Mouse (Mus musculus) kidney, embryonic 15.5 days (tissue): ENCODE measurements around the gene Bri3. TPM values are rescaled to one million over a fixed set of nuclear protein-coding genes. Genes with fewer than 3 reads are reported as not detected.

Experiments
- ATAC-seq: fragments of 200-750 bp; cut with Nextera tagmentation; replicated peaks from 2 replicates; pipeline ENCODE4 v1.8.0; 2017; ENCODE audit warnings: moderate TSS enrichment; ENCODE audit not compliant: low FRiP score
- H3K27ac ChIP-seq: fragments of 300-500 bp; sonication (generic); 2 replicates; pipeline ENCODE4 v1.5.1; 2015; ENCODE audit warnings: mild to moderate bottlenecking, inconsistent platforms
- H3K27me3 ChIP-seq: fragments of 300-500 bp; sonication (generic); 2 replicates; pipeline ENCODE4 v1.6.1; 2015; ENCODE audit warnings: inconsistent platforms
- H3K36me3 ChIP-seq: fragments of 300-500 bp; sonication (generic); 2 replicates; pipeline ENCODE4 v1.6.1; 2015; ENCODE audit warnings: inconsistent platforms
- H3K4me1 ChIP-seq: fragments of 300-500 bp; sonication (generic); 2 replicates; pipeline ENCODE4 v1.6.1; 2015; ENCODE audit warnings: inconsistent platforms
- H3K4me2 ChIP-seq: fragments of 300-500 bp; sonication (generic); 2 replicates; pipeline ENCODE4 v1.6.1; 2015; ENCODE audit warnings: moderate library complexity, mild to moderate bottlenecking, inconsistent platforms
- H3K4me3 ChIP-seq: fragments of 300-500 bp; sonication (generic); replicated peaks from 2 replicates; pipeline ENCODE4 v1.5.1; 2015; ENCODE audit warnings: mild to moderate bottlenecking, inconsistent platforms
- H3K9ac ChIP-seq: fragments of 300-500 bp; sonication (generic); 2 replicates; pipeline ENCODE4 v1.6.1; 2015; ENCODE audit warnings: mild to moderate bottlenecking, inconsistent platforms
- H3K9me3 ChIP-seq: fragments of 300-500 bp; sonication (generic); replicated peaks from 2 replicates; pipeline ENCODE4 v1.6.1; 2016; ENCODE audit warnings: inconsistent platforms
- WGBS: fragments of 180-500 bp; shearing (Covaris S2); methylation state at CpG from one replicate; pipeline ENCODE4 v1.1.7; 2015; ENCODE audit warnings: mixed read lengths; 5-methylcytosine and 5-hydroxymethylcytosine counted together
- polyA plus RNA-seq: library from polyadenylated mRNA; unstranded; fragments of >200 nt; fragmentation: Nextera tagmentation; extraction: Ambion mirVana; gene quantifications from 2 replicates; pipeline ENCODE4 v1.2.1, GENCODE M21; 2015

Bri3 gene
- polyA plus RNA-seq, 1 experiment from 2014 or later: 123 TPM

- no peak for ATAC-seq
- Histone ChIP-seq H3K9ac (no peak overlapping the region), H3K9me3 (no peaks in the 10 kb centered on the region), H3K4me2 (no peak overlapping the region), H3K4me3 (no peak overlapping the region), H3K36me3 (no peaks in the 10 kb centered on the region), H3K27ac (no peak overlapping the region), H3K4me1 (no peaks in the 10 kb centered on the region), H3K27me3 (no peaks in the 10 kb centered on the region)
- WGBS: 81% methylated on average over 8 of the region's 8 CpGs
Observed at GRCm38 (mm10) chr5:144420001-144420400, 175.8 kb downstream of the Bri3 start.

- 66% methylated on average over 3 of the region's 3 CpGs for WGBS
- H3K9ac ChIP-seq: no peak overlapping the region
Observed at GRCm38 (mm10) chr5:144426697-144427096, 182.5 kb downstream of the Bri3 start.

DNA sequence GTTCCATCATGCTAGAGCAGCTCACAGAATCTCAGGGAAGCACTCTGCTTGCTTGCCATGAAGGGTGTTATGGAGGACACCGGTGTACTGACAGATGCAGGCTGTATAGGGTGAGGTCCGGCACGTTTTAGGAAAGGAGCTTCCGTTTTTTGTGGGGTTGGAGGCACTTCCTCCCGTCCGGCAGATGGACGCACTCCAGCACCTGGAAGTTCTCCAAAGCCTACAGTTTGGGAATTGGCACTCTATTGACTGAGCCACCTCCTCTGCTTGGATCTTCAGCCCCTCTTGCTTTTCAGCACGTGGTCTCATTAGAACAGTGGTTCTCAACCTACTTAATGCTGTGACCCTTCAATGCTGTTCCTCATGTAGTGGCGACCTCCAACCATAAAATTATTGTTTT, 183.6 kb downstream of the Bri3 start:
- no peak for ATAC-seq
- 0 out of 2 replicates have a peak, but pooled peaks cover 4% of the 10 kb centered on the region for H3K4me1 ChIP-seq
- no peak overlapping the region for H3K9ac ChIP-seq
- no peaks in the 10 kb centered on the region for H3K27me3 ChIP-seq
- no peaks in the 10 kb centered on the region for H3K36me3 ChIP-seq
- H3K27ac ChIP-seq: no peak overlapping the region
- 65% methylated on average over 9 of the region's 9 CpGs for WGBS
- no peak overlapping the region for H3K4me2 ChIP-seq
- H3K4me3 ChIP-seq: no peak overlapping the region
- H3K9me3 ChIP-seq: no peaks in the 10 kb centered on the region

More at GRCm38 (mm10) chr5:144426697-144427096, 182.5 kb downstream of the Bri3 start:
- H3K36me3 ChIP-seq: no peaks in the 10 kb centered on the region
- no peak overlapping the region for H3K4me3 ChIP-seq
- H3K27ac ChIP-seq: no peak overlapping the region
- H3K4me1 ChIP-seq: 0 out of 2 replicates have a peak, but pooled peaks cover 4% of the 10 kb centered on the region
- ATAC-seq: no peak
- H3K27me3 ChIP-seq: no peaks in the 10 kb centered on the region
- no peaks in the 10 kb centered on the region for H3K9me3 ChIP-seq
- no peak overlapping the region for H3K4me2 ChIP-seq

DNA sequence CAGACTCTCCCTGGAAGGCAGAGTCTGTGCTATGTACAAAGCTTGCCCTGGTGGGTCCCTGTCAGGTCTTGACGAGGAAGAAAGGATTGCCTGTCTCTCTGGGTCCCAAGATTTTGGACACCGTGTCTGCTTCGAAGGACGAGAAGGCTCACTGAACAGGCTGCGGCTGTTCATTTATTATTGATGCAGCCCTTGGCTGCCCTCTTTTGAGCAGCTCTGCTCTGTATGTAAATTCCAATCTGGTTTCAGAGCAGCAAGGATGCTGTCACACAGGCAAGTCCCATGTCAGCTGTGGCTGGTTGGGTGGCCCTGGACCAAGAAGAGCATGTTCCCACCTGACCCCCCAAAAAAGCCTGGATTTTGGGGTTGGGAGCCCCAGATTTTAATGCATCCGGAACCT, 187.2 kb downstream of the Bri3 start:
- WGBS: 74% methylated on average over 6 of the region's 6 CpGs
- Histone ChIP-seq H3K27ac (no peak overlapping the region), H3K9ac (no peak overlapping the region), H3K4me1 (no peaks in the 10 kb centered on the region), H3K27me3 (no peaks in the 10 kb centered on the region), H3K4me3 (no peak overlapping the region), H3K9me3 (no peaks in the 10 kb centered on the region), H3K4me2 (no peak overlapping the region), H3K36me3 (no peaks in the 10 kb centered on the region)
- ATAC-seq: no peak

DNA sequence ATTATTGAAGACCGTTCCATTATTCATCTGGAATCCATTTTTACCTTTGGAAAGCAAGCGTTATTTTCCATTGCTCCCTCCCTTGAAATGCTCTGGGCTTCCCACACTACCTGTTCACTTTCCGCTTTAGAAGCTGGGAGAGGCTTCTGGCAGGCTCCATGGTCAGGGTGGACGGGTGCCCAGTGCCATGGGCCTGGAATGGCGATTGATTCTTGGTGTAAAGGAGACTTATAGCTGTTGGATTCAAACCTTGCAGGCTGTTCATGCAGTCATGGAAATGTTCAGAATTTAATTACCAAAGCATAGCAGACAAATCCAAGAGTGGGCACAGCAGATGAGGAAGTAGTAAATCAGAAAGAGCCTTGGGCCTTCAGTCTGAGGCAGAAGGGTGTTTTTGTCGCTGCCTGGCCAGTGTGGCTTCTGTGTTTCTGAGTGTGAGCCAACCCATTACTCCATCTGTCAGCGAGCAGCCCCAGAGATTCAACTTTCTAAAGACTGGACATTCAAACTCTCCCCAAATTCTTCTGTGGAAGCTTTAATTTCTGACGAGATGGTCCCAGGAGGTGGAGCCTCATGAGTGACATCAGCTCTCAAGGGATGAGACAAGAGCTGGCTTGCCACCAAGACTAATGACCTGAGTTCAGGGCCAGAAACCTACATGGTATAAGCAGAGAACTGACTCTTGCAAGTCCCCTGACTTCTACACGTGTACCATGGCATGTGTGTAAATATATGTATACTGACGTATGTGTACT, 195.2 kb downstream of the Bri3 start:
- Histone ChIP-seq H3K4me1 (no peaks in the 10 kb centered on the region), H3K27ac (no peak overlapping the region), H3K27me3 (no peaks in the 10 kb centered on the region), H3K4me2 (no peak overlapping the region), H3K36me3 (no peaks in the 10 kb centered on the region), H3K9me3 (no peaks in the 10 kb centered on the region), H3K9ac (no peak overlapping the region), H3K4me3 (no peak overlapping the region)
- 70% methylated on average over 10 of the region's 10 CpGs for WGBS
- no peak for ATAC-seq

GRCm38 (mm10) chr5:144441831-144442271, 197.6 kb downstream of the Bri3 start:
- H3K9me3 ChIP-seq: no peaks in the 10 kb centered on the region
- no peak overlapping the region for H3K9ac ChIP-seq
- WGBS: 45% methylated on average over 12 of the region's 12 CpGs
- H3K4me2 ChIP-seq: no peak overlapping the region
- H3K27ac ChIP-seq: no peak overlapping the region
- H3K4me3 ChIP-seq: no peak overlapping the region
- H3K36me3 ChIP-seq: no peaks in the 10 kb centered on the region
- no peaks in the 10 kb centered on the region for H3K4me1 ChIP-seq
- no peaks in the 10 kb centered on the region for H3K27me3 ChIP-seq
- no peak for ATAC-seq

- Histone ChIP-seq H3K4me3 (no peak overlapping the region), H3K27ac (no peak overlapping the region), H3K9me3 (no peaks in the 10 kb centered on the region), H3K4me1 (no peaks in the 10 kb centered on the region), H3K9ac (no peak overlapping the region), H3K27me3 (no peaks in the 10 kb centered on the region), H3K36me3 (no peaks in the 10 kb centered on the region), H3K4me2 (no peak overlapping the region)
- no peak for ATAC-seq
- WGBS: 81% methylated on average over 10 of the region's 10 CpGs
Observed at GRCm38 (mm10) chr5:144446475-144447225, 202.4 kb downstream of the Bri3 start.

- no peaks in the 10 kb centered on the region for H3K27me3 ChIP-seq
- H3K4me2 ChIP-seq: no peak overlapping the region
- H3K9me3 ChIP-seq: no peaks in the 10 kb centered on the region
- no peaks in the 10 kb centered on the region for H3K36me3 ChIP-seq
- ATAC-seq: no peak
- H3K4me1 ChIP-seq: no peaks in the 10 kb centered on the region
- 67% methylated on average over 8 of the region's 8 CpGs for WGBS
- no peak overlapping the region for H3K9ac ChIP-seq
- no peak overlapping the region for H3K27ac ChIP-seq
- no peak overlapping the region for H3K4me3 ChIP-seq
Observed at GRCm38 (mm10) chr5:144447226-144447616, 203.0 kb downstream of the Bri3 start.

DNA sequence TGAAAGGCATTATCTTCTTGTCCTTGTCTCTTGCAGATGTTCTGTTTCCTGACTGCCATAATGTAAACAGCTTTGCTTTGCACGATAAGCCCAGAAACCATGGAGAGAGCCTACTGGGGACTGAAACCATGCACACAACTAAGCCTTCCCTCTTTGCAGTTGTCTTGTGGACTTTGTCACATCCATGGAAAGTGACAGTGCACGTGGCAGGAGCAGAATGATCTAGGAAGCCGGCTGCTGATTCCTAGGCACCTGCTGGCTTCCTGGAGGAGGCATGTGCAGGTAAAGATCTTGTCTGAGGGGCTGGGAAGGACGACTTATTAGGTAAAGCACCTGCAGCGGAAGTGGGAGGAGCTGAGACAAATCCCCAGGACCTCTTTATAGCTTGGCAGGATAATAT, 203.7 kb downstream of the Bri3 start:
- ATAC-seq: no peak
- H3K27ac ChIP-seq: no peak overlapping the region
- no peak overlapping the region for H3K4me2 ChIP-seq
- H3K4me3 ChIP-seq: no peak overlapping the region
- no peaks in the 10 kb centered on the region for H3K36me3 ChIP-seq
- no peaks in the 10 kb centered on the region for H3K9me3 ChIP-seq
- H3K4me1 ChIP-seq: no peaks in the 10 kb centered on the region
- no peak overlapping the region for H3K9ac ChIP-seq
- 56% methylated on average over 5 of the region's 5 CpGs for WGBS
- no peaks in the 10 kb centered on the region for H3K27me3 ChIP-seq

- Histone ChIP-seq H3K4me3 (no peak overlapping the region), H3K9ac (no peak overlapping the region), H3K4me1 (peaks cover 9% of the 10 kb centered on the region), H3K4me2 (no peak overlapping the region), H3K9me3 (no peaks in the 10 kb centered on the region), H3K36me3 (no peaks in the 10 kb centered on the region), H3K27me3 (no peaks in the 10 kb centered on the region), H3K27ac (no peak overlapping the region)
- WGBS: 71% methylated on average over 7 of the region's 7 CpGs
- no peak for ATAC-seq
Observed at GRCm38 (mm10) chr5:144452776-144453455, 208.7 kb downstream of the Bri3 start.

GRCm38 (mm10) chr5:144457623-144458287, 213.5 kb downstream of the Bri3 start:
- H3K4me3 ChIP-seq: peak overlapping the region; percentile 27
- H3K9me3 ChIP-seq: 0 out of 2 replicates have a peak, but pooled peaks cover 3% of the 10 kb centered on the region
- WGBS: 4% methylated on average over 11 of the region's 11 CpGs
- no peaks in the 10 kb centered on the region for H3K27me3 ChIP-seq
- peaks cover 11% of the 10 kb centered on the region for H3K4me1 ChIP-seq
- H3K9ac ChIP-seq: no peak overlapping the region
- peak overlapping the region; percentile 59 for H3K27ac ChIP-seq
- no peaks in the 10 kb centered on the region for H3K36me3 ChIP-seq
- peak; percentile 92 for ATAC-seq
- H3K4me2 ChIP-seq: peak overlapping the region; percentile 55
